Mouse (Mus musculus): ENCODE results near the gene Ralgds. TPM values are rescaled to one million over a fixed set of nuclear protein-coding genes. Genes with fewer than 3 reads are reported as not detected.
A peak's percentile ranks its signal among the peaks of the same experiment; 100 is the strongest.

The Ralgds gene
- total and polyA plus RNA-seq, 2 experiments from 2014 or later = 84.6 to 292 TPM

GRCm38 (mm10) chr2:28518231-28518630 lies 5.3 kb downstream of the Ralgds start:
- H3K9me3 ChIP-seq (ENCODE audit: low read length) = no peaks in the 10 kb centered on the region
- peak overlapping the region; percentile 67 for H3K27ac ChIP-seq (ENCODE audit: low read depth, low read length)
- 0% methylated on average over 2 of the region's 2 CpGs for WGBS
- peaks cover 10% of the 10 kb centered on the region; the same call in 1 of the 2 replicates for H3K36me3 ChIP-seq (ENCODE audit: insufficient read depth, low read length)
- peak; percentile 70 for DNase-seq (ENCODE audit: low spot score)
- ATAC-seq (ENCODE audit: low FRiP score) = peak; percentile 28; the same call in 1 of the 2 replicates
- H3K4me2 ChIP-seq (ENCODE audit: low read depth, low read length, poor library complexity, severe bottlenecking) = peak overlapping the region; percentile 13
- peaks cover 32% of the 10 kb centered on the region for H3K4me1 ChIP-seq (ENCODE audit: insufficient read depth, low read length)
- TF ChIP-seq CTCF (IDR thresholded peaks at IDR 0.05) = no peak
- no peak overlapping the region for H3K4me3 ChIP-seq (ENCODE audit: low read depth, low read length)
- peak overlapping the region; percentile 15; the same call in 1 of the 2 replicates for H3K9ac ChIP-seq (replicated peaks; ENCODE audit: low read length, poor library complexity, severe bottlenecking)
- H3K27me3 ChIP-seq (ENCODE audit: insufficient read depth, low read length) = no peaks in the 10 kb centered on the region

GRCm38 (mm10) chr2:28520581-28520980 lies 7.7 kb downstream of the Ralgds start:
- no peak for ATAC-seq (ENCODE audit: low FRiP score)
- no peak overlapping the region for H3K4me2 ChIP-seq (ENCODE audit: low read depth, low read length, poor library complexity, severe bottlenecking)
- H3K9ac ChIP-seq (replicated peaks; ENCODE audit: low read length, poor library complexity, severe bottlenecking) = peak overlapping the region; percentile 44; the same call in 1 of the 2 replicates
- no peak for TF ChIP-seq CTCF (IDR thresholded peaks at IDR 0.05)
- peaks cover 10% of the 10 kb centered on the region; the same call in 1 of the 2 replicates for H3K36me3 ChIP-seq (ENCODE audit: insufficient read depth, low read length)
- no peaks in the 10 kb centered on the region for H3K9me3 ChIP-seq (ENCODE audit: low read length)
- H3K4me1 ChIP-seq (ENCODE audit: insufficient read depth, low read length) = peaks cover 32% of the 10 kb centered on the region
- H3K27me3 ChIP-seq (ENCODE audit: insufficient read depth, low read length) = no peaks in the 10 kb centered on the region
- no peak for DNase-seq (ENCODE audit: low spot score)
- H3K4me3 ChIP-seq (ENCODE audit: low read depth, low read length) = no peak overlapping the region
- H3K27ac ChIP-seq (ENCODE audit: low read depth, low read length) = no peak overlapping the region
- 59% methylated on average over 5 of the region's 5 CpGs for WGBS

GRCm38 (mm10) chr2:28521571-28522151 lies 8.7 kb downstream of the Ralgds start:
- Histone ChIP-seq H3K36me3 (ENCODE audit: insufficient read depth, low read length) (peaks cover 13% of the 10 kb centered on the region), H3K27ac (ENCODE audit: low read depth, low read length) (peak overlapping the region; percentile 62), H3K9ac (replicated peaks; ENCODE audit: low read length, poor library complexity, severe bottlenecking) (no peak overlapping the region), H3K4me1 (ENCODE audit: insufficient read depth, low read length) (peaks cover 30% of the 10 kb centered on the region), H3K4me2 (ENCODE audit: low read depth, low read length, poor library complexity, severe bottlenecking) (no peak overlapping the region), H3K9me3 (ENCODE audit: low read length) (no peaks in the 10 kb centered on the region), H3K27me3 (ENCODE audit: insufficient read depth, low read length) (no peaks in the 10 kb centered on the region), H3K4me3 (ENCODE audit: low read depth, low read length) (no peak overlapping the region)
- no peak for TF ChIP-seq CTCF (IDR thresholded peaks at IDR 0.05)
- 72% methylated on average over 6 of the region's 6 CpGs for WGBS
- ATAC-seq (ENCODE audit: low FRiP score) (peak; percentile 47), DNase-seq (ENCODE audit: low spot score) (peak; percentile 71)

GRCm38 (mm10) chr2:28522166-28522565 lies 9.2 kb downstream of the Ralgds start:
- DNase-seq (ENCODE audit: low spot score) (no peak), ATAC-seq (ENCODE audit: low FRiP score) (no peak)
- Histone ChIP-seq H3K9me3 (ENCODE audit: low read length) (no peaks in the 10 kb centered on the region), H3K4me2 (ENCODE audit: low read depth, low read length, poor library complexity, severe bottlenecking) (no peak overlapping the region), H3K27ac (ENCODE audit: low read depth, low read length) (peak overlapping the region; percentile 62), H3K36me3 (ENCODE audit: insufficient read depth, low read length) (peaks cover 15% of the 10 kb centered on the region), H3K4me1 (ENCODE audit: insufficient read depth, low read length) (peaks cover 30% of the 10 kb centered on the region), H3K27me3 (ENCODE audit: insufficient read depth, low read length) (no peaks in the 10 kb centered on the region), H3K9ac (replicated peaks; ENCODE audit: low read length, poor library complexity, severe bottlenecking) (no peak overlapping the region), H3K4me3 (ENCODE audit: low read depth, low read length) (no peak overlapping the region)
- TF ChIP-seq CTCF (IDR thresholded peaks at IDR 0.05) = no peak
- 81% methylated on average over 4 of the region's 4 CpGs for WGBS

- Histone ChIP-seq H3K9ac (replicated peaks; ENCODE audit: low read length, poor library complexity, severe bottlenecking) (no peak overlapping the region), H3K4me1 (ENCODE audit: insufficient read depth, low read length) (peaks cover 26% of the 10 kb centered on the region; the same call in 1 of the 2 replicates), H3K27me3 (ENCODE audit: insufficient read depth, low read length) (no peaks in the 10 kb centered on the region), H3K4me3 (ENCODE audit: low read depth, low read length) (no peak overlapping the region), H3K27ac (ENCODE audit: low read depth, low read length) (peak overlapping the region; percentile 63; the same call in 1 of the 2 replicates), H3K9me3 (ENCODE audit: low read length) (no peaks in the 10 kb centered on the region), H3K36me3 (ENCODE audit: insufficient read depth, low read length) (peaks cover 19% of the 10 kb centered on the region), H3K4me2 (ENCODE audit: low read depth, low read length, poor library complexity, severe bottlenecking) (no peak overlapping the region)
- TF ChIP-seq CTCF (IDR thresholded peaks at IDR 0.05) = no peak
- DNase-seq (ENCODE audit: low spot score) (peak; percentile 92), ATAC-seq (ENCODE audit: low FRiP score) (peak; percentile 67)
- WGBS = 4% methylated on average over 5 of the region's 5 CpGs
Measured at GRCm38 (mm10) chr2:28523643-28524117, 10.8 kb downstream of the Ralgds start.

- Histone ChIP-seq H3K4me1 (ENCODE audit: insufficient read depth, low read length) (peaks cover 26% of the 10 kb centered on the region; the same call in 1 of the 2 replicates), H3K27ac (ENCODE audit: low read depth, low read length) (0 out of 2 replicates have a peak overlapping the region, but pooled peaks have one; percentile 48)
- 80% methylated on average over 10 of the region's 10 CpGs for WGBS
Measured at GRCm38 (mm10) chr2:28524406-28524805, 11.5 kb downstream of the Ralgds start.

More at GRCm38 (mm10) chr2:28524406-28524805, 11.5 kb downstream of the Ralgds start:
- no peak overlapping the region for H3K4me2 ChIP-seq (ENCODE audit: low read depth, low read length, poor library complexity, severe bottlenecking)
- ATAC-seq (ENCODE audit: low FRiP score) (no peak), DNase-seq (ENCODE audit: low spot score) (no peak)
- H3K9me3 ChIP-seq (ENCODE audit: low read length) = no peaks in the 10 kb centered on the region
- H3K27me3 ChIP-seq (ENCODE audit: insufficient read depth, low read length) = no peaks in the 10 kb centered on the region
- no peak overlapping the region for H3K9ac ChIP-seq (replicated peaks; ENCODE audit: low read length, poor library complexity, severe bottlenecking)
- H3K36me3 ChIP-seq (ENCODE audit: insufficient read depth, low read length) = peaks cover 19% of the 10 kb centered on the region
- TF ChIP-seq CTCF (IDR thresholded peaks at IDR 0.05) = no peak
- no peak overlapping the region for H3K4me3 ChIP-seq (ENCODE audit: low read depth, low read length)

Data from midbrain, postnatal 0 days (tissue).